Mouse (Mus musculus) lung, adult 2 months (tissue): ENCODE results near the gene Plxdc1. TPM values are rescaled to one million over a fixed set of nuclear protein-coding genes. Genes with fewer than 3 reads are reported as not detected.

Experiments
- DNase-seq: peaks from one replicate; pipeline ENCODE4 v3.0.0; 2022
- H3K4me1 ChIP-seq: fragments of 200-500 bp; 2 replicates; pipeline ENCODE4 v1.6.1; 2011; ENCODE audit warnings: low read length; ENCODE audit not compliant: control insufficient read depth, insufficient read depth
- H3K4me3 ChIP-seq: fragments of 200-500 bp; replicated peaks from 2 replicates; pipeline ENCODE3; 2011; ENCODE audit warnings: low read depth, mild to moderate bottlenecking, control low read depth, low read length; ENCODE audit errors: extremely low read depth
- CTCF ChIP-seq: fragments of 200-500 bp; IDR thresholded peaks from 2 replicates; pipeline ENCODE4 v1.5.1; 2011; ENCODE audit warnings: mild to moderate bottlenecking, low read length, control low read depth; ENCODE audit not compliant: insufficient read depth
- POLR2A ChIP-seq: fragments of 200-500 bp; IDR thresholded peaks from 2 replicates; pipeline ENCODE4 v1.6.1; 2011; ENCODE audit warnings: low read depth, mild to moderate bottlenecking, control low read depth, low read length, borderline replicate concordance; ENCODE audit errors: extremely low read depth
- WGBS: fragments of 180-500 bp; shearing (Covaris S2); methylation state at CpG from one replicate; pipeline ENCODE4 v1.1.7; 2018; 5-methylcytosine and 5-hydroxymethylcytosine counted together
- polyA plus RNA-seq: library from polyadenylated mRNA; depleted of rRNA; stranded (reverse); fragments of >200 nt; gene quantifications from 2 replicates; pipeline ENCODE4 v1.2.3, GENCODE M21; 2012

The Plxdc1 gene
- polyA plus RNA-seq, 1 experiment = 20.9 TPM

- 59% methylated on average over 9 of the region's 9 CpGs for WGBS
- TF ChIP-seq CTCF (no peak), POLR2A (no peak)
- Histone ChIP-seq H3K4me1 (no peaks in the 10 kb centered on the region), H3K4me3 (no peak overlapping the region)
- no peak for DNase-seq
Observed at GRCm38 (mm10) chr11:97980531-97980966, 5.7 kb downstream of the Plxdc1 start.

- WGBS = 70% methylated on average over 10 of the region's 10 CpGs
- H3K4me3 ChIP-seq = no peak overlapping the region
- TF ChIP-seq POLR2A = no peak
- no peak for DNase-seq
- H3K4me1 ChIP-seq = no peaks in the 10 kb centered on the region
Observed at GRCm38 (mm10) chr11:97979824-97980495, 6.3 kb downstream of the Plxdc1 start.

- Histone ChIP-seq H3K4me3 (no peak overlapping the region), H3K4me1 (no peaks in the 10 kb centered on the region)
- WGBS = 88% methylated on average over 13 of the region's 13 CpGs
- DNase-seq = no peak
- TF ChIP-seq CTCF (no peak), POLR2A (no peak)
Observed at GRCm38 (mm10) chr11:97978392-97978791, 7.9 kb downstream of the Plxdc1 start.

GRCm38 (mm10) chr11:97977797-97978196, 8.4 kb downstream of the Plxdc1 start:
- TF ChIP-seq POLR2A (no peak), CTCF (no peak)
- no peaks in the 10 kb centered on the region for H3K4me1 ChIP-seq
- 74% methylated on average over 5 of the region's 5 CpGs for WGBS
- no peak for DNase-seq
- H3K4me3 ChIP-seq = no peak overlapping the region

GRCm38 (mm10) chr11:97974746-97975145, 11.5 kb downstream of the Plxdc1 start:
- Histone ChIP-seq H3K4me3 (no peak overlapping the region), H3K4me1 (no peaks in the 10 kb centered on the region)
- TF ChIP-seq CTCF (no peak), POLR2A (no peak)
- DNase-seq = no peak
- 78% methylated on average over 5 of the region's 5 CpGs for WGBS

- Histone ChIP-seq H3K4me3 (no peak overlapping the region), H3K4me1 (no peaks in the 10 kb centered on the region)
- TF ChIP-seq POLR2A (no peak), CTCF (no peak)
- DNase-seq = no peak
- WGBS = 85% methylated on average over 5 of the region's 5 CpGs
Observed at GRCm38 (mm10) chr11:97974141-97974540, 12.1 kb downstream of the Plxdc1 start.

- Histone ChIP-seq H3K4me3 (no peak overlapping the region), H3K4me1 (no peaks in the 10 kb centered on the region)
- no peak for DNase-seq
- 77% methylated on average over 2 of the region's 2 CpGs for WGBS
- TF ChIP-seq CTCF (0 out of 2 replicates have a peak, but pooled peaks have one; percentile 4), POLR2A (no peak)
Observed at GRCm38 (mm10) chr11:97972434-97972833, 13.8 kb downstream of the Plxdc1 start.

- 11% methylated on average over 7 of the region's 7 CpGs for WGBS
- no peaks in the 10 kb centered on the region for H3K4me1 ChIP-seq
- no peak for DNase-seq
- no peak overlapping the region for H3K4me3 ChIP-seq
- TF ChIP-seq CTCF = no peak
- TF ChIP-seq POLR2A = no peak
Observed at GRCm38 (mm10) chr11:97971232-97971631, 15.0 kb downstream of the Plxdc1 start.

GRCm38 (mm10) chr11:97970771-97971170, 15.5 kb downstream of the Plxdc1 start:
- Histone ChIP-seq H3K4me1 (no peaks in the 10 kb centered on the region), H3K4me3 (no peak overlapping the region)
- 67% methylated on average over 7 of the region's 7 CpGs for WGBS
- no peak for DNase-seq
- no peak for TF ChIP-seq CTCF
- no peak for TF ChIP-seq POLR2A

- WGBS = 74% methylated on average over 5 of the region's 5 CpGs
- DNase-seq = no peak
- TF ChIP-seq CTCF (no peak), POLR2A (no peak)
- no peaks in the 10 kb centered on the region for H3K4me1 ChIP-seq
- H3K4me3 ChIP-seq = no peak overlapping the region
Observed at GRCm38 (mm10) chr11:97968385-97968784, 17.9 kb downstream of the Plxdc1 start.

- H3K4me3 ChIP-seq = no peak overlapping the region
- WGBS = 34% methylated on average over 2 of the region's 2 CpGs
- DNase-seq = no peak
- TF ChIP-seq CTCF (no peak), POLR2A (no peak)
- H3K4me1 ChIP-seq = no peaks in the 10 kb centered on the region
Observed at GRCm38 (mm10) chr11:97967114-97967513, 19.1 kb downstream of the Plxdc1 start.
